Mouse (Mus musculus) CH12.LX (cell line): ENCODE data around the gene AL732309.1.

ENCODE experiments used
- CTCF ChIP-seq, 2 experiments: IDR thresholded peaks in 1 of 2; conservative IDR thresholded peaks in 1 of 2; 2 replicates each; pipeline ENCODE4 v1.5.1; 2011 to 2012; ENCODE audit warnings: low read depth in 2 of 2, low read length in 2 of 2, improper control_type of control experiment in 1 of 2, inconsistent platforms in 1 of 2, mild to moderate bottlenecking in 1 of 2, moderate library complexity in 1 of 2
- MYC ChIP-seq: IDR thresholded peaks from 2 replicates; pipeline ENCODE4 v1.6.1; 2011; ENCODE audit warnings: low read depth, mild to moderate bottlenecking, improper control_type of control experiment, low read length
- POLR2A ChIP-seq: IDR thresholded peaks from 2 replicates; pipeline ENCODE4 v1.6.1; 2011; ENCODE audit warnings: low read depth, mild to moderate bottlenecking, improper control_type of control experiment, low read length
- ZC3H11A ChIP-seq: IDR thresholded peaks from 2 replicates; pipeline ENCODE4 v1.6.1; 2012; ENCODE audit warnings: low read depth, mild to moderate bottlenecking, inconsistent platforms, low read length, improper control_type of control experiment

- TF ChIP-seq MYC (no peak), POLR2A (no peak), CTCF (conservative IDR thresholded peaks at IDR 0.05 in 1 of 2, IDR thresholded peaks at IDR 0.05 in 1 of 2; ENCODE audit: low read depth in 2 of 2, low read length in 2 of 2) (no peak), ZC3H11A (no peak)
Measured at GRCm38 (mm10) chr2:25224766-25225752, 21.6 kb downstream of the AL732309.1 start.
